Mouse (Mus musculus): Measurements from ENCODE around the gene Wdr17.
"Not testable (repeated sequence)": the region's sequence is repeated elsewhere in the genome, so short reads cannot be mapped to it uniquely, and the experiment has no call there.

The Wdr17 gene

GRCm38 (mm10) chr8:54791858-54792698 is 94.9 kb downstream of the Wdr17 start:
- DNase-seq (ENCODE audit: low spot score in 2 of 2) = no peak

GRCm38 (mm10) chr8:54780134-54780942 is 106.6 kb downstream of the Wdr17 start:
- no peak for DNase-seq (ENCODE audit: low spot score in 2 of 2)

GRCm38 (mm10) chr8:54779317-54780133 is 107.5 kb downstream of the Wdr17 start:
- DNase-seq (ENCODE audit: low spot score in 2 of 2) = no peak

- DNase-seq (ENCODE audit: low spot score in 2 of 2) = no peak
Measured at GRCm38 (mm10) chr8:54777012-54777411, 110.0 kb downstream of the Wdr17 start.

- no peak for DNase-seq (ENCODE audit: low spot score in 2 of 2)
Measured at GRCm38 (mm10) chr8:54776241-54776640, 110.7 kb downstream of the Wdr17 start.

- no peak for DNase-seq (ENCODE audit: low spot score in 2 of 2)
Measured at GRCm38 (mm10) chr8:54757646-54758045, 129.3 kb downstream of the Wdr17 start.

- no peak for DNase-seq (ENCODE audit: low spot score in 2 of 2)
Measured at GRCm38 (mm10) chr8:54736660-54737312, 150.2 kb downstream of the Wdr17 start.

GRCm38 (mm10) chr8:54724668-54725035 is 162.3 kb downstream of the Wdr17 start:
- DNase-seq (ENCODE audit: low spot score in 2 of 2) = no peak

- peak; percentile 4 for DNase-seq (ENCODE audit: low spot score in 2 of 2)
Measured at GRCm38 (mm10) chr8:54723976-54724667, 162.9 kb downstream of the Wdr17 start.

GRCm38 (mm10) chr8:54718515-54718914 is 168.5 kb downstream of the Wdr17 start:
- no peak for DNase-seq (ENCODE audit: low spot score in 2 of 2)

GRCm38 (mm10) chr8:54705743-54706142 is 181.2 kb downstream of the Wdr17 start:
- DNase-seq (ENCODE audit: low spot score in 2 of 2) = no peak

GRCm38 (mm10) chr8:54671806-54672205 is 215.2 kb downstream of the Wdr17 start:
- no peak for DNase-seq (ENCODE audit: low spot score in 2 of 2)

GRCm38 (mm10) chr8:54667756-54668155 is 219.2 kb downstream of the Wdr17 start:
- DNase-seq (ENCODE audit: low spot score in 2 of 2) = no peak

- no peak for DNase-seq (ENCODE audit: low spot score in 2 of 2)
Measured at GRCm38 (mm10) chr8:54660675-54661074, 226.3 kb downstream of the Wdr17 start.

GRCm38 (mm10) chr8:54659703-54660102 is 227.3 kb downstream of the Wdr17 start:
- DNase-seq (ENCODE audit: low spot score in 2 of 2) = no peak

- DNase-seq (ENCODE audit: low spot score in 2 of 2) = no peak
Measured at GRCm38 (mm10) chr8:54638634-54639033, 248.3 kb downstream of the Wdr17 start.

- not testable (repeated sequence) for DNase-seq (ENCODE audit: low spot score in 2 of 2)
Measured at GRCm38 (mm10) chr8:54616710-54617109, 270.3 kb downstream of the Wdr17 start.

- no peak for DNase-seq (ENCODE audit: low spot score in 2 of 2)
Measured at GRCm38 (mm10) chr8:54610238-54610637, 276.7 kb downstream of the Wdr17 start.

- DNase-seq (ENCODE audit: low spot score in 2 of 2) = no peak
Measured at GRCm38 (mm10) chr8:54609336-54609735, 277.6 kb downstream of the Wdr17 start.

- no peak for DNase-seq (ENCODE audit: low spot score in 2 of 2)
Measured at GRCm38 (mm10) chr8:54603440-54603839, 283.5 kb downstream of the Wdr17 start.
